Mouse (Mus musculus): ENCODE measurements around the gene Tef. TPM values are rescaled to one million over a fixed set of nuclear protein-coding genes. Genes with fewer than 3 reads are reported as not detected.
A peak's percentile ranks its signal among the peaks of the same experiment; 100 is the strongest.

Tef gene
- polyA plus RNA-seq, 1 experiment from 2014 or later: 23.7 TPM

DNA sequence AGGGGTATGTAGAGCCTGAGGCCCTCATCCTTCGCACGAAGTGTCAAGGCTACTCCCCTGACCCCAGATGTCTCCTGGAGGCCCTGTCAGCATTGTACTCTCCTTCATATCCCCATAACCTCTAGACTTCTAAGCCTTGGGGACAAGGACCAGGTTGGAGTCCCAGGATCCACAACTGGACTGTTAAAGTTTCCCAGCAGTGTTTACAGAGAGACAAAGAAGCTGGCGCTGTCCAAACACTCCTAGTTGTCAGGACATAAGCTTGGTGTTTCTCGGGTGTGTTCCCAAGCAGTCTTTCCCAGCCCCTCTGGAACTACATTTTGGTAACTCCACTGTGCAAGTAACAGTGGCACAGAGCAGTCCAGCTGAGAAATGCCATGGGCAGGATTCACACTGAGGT, 31.3 kb downstream of the Tef start:
- H3K4me2 ChIP-seq: no peak overlapping the region
- 85% methylated on average over 4 of the region's 4 CpGs for WGBS
- no peaks in the 10 kb centered on the region for H3K9me3 ChIP-seq
- H3K4me3 ChIP-seq: no peak overlapping the region
- 0 out of 2 replicates have a peak, but pooled peaks cover 4% of the 10 kb centered on the region for H3K27me3 ChIP-seq
- no peak overlapping the region for H3K27ac ChIP-seq (replicated peaks)
- H3K4me1 ChIP-seq (replicated peaks): peaks cover 17% of the 10 kb centered on the region
- H3K9ac ChIP-seq: no peak overlapping the region
- peaks cover 3% of the 10 kb centered on the region for H3K36me3 ChIP-seq
- ATAC-seq (ENCODE audit: low FRiP score, low read depth): no peak

DNA sequence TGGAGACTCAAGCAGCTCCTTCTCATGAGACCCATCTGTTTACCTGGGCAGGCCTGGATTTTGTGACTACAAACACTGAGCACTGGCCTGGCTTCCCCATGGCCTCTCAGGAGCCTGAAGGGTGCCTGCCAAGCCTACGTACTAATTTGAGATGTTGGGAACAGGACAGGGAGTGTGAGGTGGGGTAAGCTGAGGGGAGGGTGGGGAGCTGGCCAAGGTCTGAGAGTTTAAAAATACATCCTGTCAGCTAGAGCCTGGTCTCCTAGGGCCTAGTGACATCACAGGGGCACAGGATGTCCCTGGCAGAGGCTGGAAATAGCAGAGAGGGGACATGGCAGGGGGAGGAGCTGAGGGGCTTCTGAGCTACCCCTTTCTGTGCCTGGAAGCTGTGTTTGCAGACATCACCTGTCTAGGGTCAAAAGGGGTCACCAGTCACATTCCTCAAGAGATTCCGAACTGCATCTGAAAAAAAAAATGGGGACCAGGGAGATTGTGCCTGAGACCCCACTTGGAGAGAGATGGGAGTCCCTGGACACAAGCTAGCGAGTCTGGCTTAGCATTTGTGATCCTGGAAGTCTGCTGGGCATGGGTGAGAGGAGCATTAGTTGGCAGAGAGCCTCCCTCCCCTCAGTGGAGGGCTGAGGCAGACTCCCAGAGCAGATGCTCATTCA, 32.1 kb downstream of the Tef start:
- H3K4me2 ChIP-seq: no peak overlapping the region
- no peak for ATAC-seq (ENCODE audit: low FRiP score, low read depth)
- H3K4me3 ChIP-seq: no peak overlapping the region
- no peaks in the 10 kb centered on the region for H3K9me3 ChIP-seq
- no peak overlapping the region for H3K27ac ChIP-seq (replicated peaks)
- peaks cover 21% of the 10 kb centered on the region for H3K4me1 ChIP-seq (replicated peaks)
- no peaks in the 10 kb centered on the region for H3K36me3 ChIP-seq
- 57% methylated on average over 3 of the region's 3 CpGs for WGBS
- H3K27me3 ChIP-seq: 0 out of 2 replicates have a peak, but pooled peaks cover 4% of the 10 kb centered on the region
- no peak overlapping the region for H3K9ac ChIP-seq

DNA sequence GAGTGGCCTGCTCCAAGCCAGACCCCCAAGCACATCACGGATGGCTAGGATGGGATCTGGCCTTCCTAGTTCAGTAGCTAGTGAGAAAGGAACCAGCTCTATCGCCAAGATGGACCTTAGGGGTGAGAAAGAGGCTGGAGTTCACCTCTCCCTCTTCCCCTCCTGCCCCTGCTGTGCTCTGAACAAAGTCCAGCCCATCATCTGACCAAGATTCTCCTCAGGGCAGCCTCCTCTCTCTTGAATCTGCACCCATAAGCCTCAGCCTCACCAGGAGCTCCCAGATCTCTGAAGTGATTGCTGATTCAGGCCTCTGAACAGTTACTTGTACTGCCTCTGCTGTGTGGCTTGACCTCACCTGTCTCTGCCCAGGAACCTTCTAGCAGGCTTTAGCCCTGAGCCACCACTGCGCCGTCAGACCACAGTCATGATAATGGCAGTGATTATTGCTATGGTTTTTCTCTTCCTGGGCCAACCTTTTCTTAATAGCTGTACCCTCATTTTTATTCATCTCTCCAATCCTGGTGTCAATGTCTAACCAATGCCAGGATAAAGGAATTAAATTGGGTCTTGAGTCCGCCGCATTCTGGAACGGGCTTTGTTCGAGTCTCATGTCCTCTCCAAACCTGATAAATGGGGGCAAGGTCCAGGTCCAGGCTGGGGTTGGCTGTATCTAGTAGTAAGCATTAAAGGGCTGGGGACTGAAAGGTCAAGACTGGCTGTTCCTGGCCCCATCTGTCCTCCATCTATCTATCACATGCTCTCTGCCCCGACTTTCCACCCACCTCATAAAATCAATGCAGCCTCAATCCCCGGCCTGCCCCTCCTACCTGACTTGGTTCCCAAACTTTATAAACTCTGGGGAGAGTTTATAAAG, 33.0 kb downstream of the Tef start:
- H3K36me3 ChIP-seq: no peaks in the 10 kb centered on the region
- ATAC-seq (ENCODE audit: low FRiP score, low read depth): no peak
- 65% methylated on average over 10 of the region's 10 CpGs for WGBS
- H3K4me3 ChIP-seq: no peak overlapping the region
- H3K27ac ChIP-seq (replicated peaks): no peak overlapping the region
- no peaks in the 10 kb centered on the region for H3K9me3 ChIP-seq
- 0 out of 2 replicates have a peak, but pooled peaks cover 4% of the 10 kb centered on the region for H3K27me3 ChIP-seq
- H3K4me2 ChIP-seq: no peak overlapping the region
- H3K9ac ChIP-seq: no peak overlapping the region
- H3K4me1 ChIP-seq (replicated peaks): peaks cover 21% of the 10 kb centered on the region

DNA sequence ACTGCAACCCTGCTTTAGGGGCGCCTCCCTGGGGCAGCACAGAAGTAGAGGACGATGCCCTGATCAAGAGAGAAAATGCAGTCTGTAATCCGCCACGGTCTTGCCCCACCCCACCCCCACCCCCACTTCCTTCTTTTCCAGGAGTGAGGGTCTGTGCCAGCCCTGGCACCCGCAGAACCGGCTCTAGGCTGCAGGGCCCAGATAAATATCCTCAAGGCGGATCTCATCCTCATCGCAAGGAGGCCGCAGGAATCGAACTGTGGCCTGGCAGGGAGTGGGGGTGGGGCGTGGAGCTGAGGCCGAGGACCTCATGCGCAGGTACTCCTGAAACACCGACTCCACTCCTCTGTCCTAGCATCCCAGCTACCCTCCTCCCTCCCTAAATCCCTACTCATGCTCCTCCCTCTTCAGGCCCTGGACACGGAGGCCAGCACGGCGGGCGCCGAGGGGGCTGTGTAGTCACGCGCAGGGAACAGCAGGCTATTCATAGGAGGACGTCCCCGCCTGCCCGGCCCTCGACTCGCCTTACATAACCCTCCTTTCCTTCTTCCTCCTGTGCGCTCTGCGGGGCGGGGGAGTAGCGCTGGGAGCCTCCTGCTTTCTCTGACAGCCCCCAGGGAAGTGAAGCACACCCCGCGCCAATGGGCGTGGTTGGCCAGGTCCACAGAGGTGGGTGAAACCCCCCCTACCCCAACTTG, 34.1 kb downstream of the Tef start:
- Histone ChIP-seq H3K36me3 (no peaks in the 10 kb centered on the region), H3K9me3 (no peaks in the 10 kb centered on the region), H3K4me3 (peak overlapping the region; percentile 22), H3K4me1 (replicated peaks) (peaks cover 18% of the 10 kb centered on the region), H3K4me2 (peak overlapping the region; percentile 49), H3K27me3 (0 out of 2 replicates have a peak, but pooled peaks cover 4% of the 10 kb centered on the region), H3K27ac (replicated peaks) (no peak overlapping the region), H3K9ac (no peak overlapping the region)
- ATAC-seq (ENCODE audit: low FRiP score, low read depth): peak; percentile 45; the same call in 1 of the 2 replicates
- 4% methylated on average over 32 of the region's 33 CpGs for WGBS

DNA sequence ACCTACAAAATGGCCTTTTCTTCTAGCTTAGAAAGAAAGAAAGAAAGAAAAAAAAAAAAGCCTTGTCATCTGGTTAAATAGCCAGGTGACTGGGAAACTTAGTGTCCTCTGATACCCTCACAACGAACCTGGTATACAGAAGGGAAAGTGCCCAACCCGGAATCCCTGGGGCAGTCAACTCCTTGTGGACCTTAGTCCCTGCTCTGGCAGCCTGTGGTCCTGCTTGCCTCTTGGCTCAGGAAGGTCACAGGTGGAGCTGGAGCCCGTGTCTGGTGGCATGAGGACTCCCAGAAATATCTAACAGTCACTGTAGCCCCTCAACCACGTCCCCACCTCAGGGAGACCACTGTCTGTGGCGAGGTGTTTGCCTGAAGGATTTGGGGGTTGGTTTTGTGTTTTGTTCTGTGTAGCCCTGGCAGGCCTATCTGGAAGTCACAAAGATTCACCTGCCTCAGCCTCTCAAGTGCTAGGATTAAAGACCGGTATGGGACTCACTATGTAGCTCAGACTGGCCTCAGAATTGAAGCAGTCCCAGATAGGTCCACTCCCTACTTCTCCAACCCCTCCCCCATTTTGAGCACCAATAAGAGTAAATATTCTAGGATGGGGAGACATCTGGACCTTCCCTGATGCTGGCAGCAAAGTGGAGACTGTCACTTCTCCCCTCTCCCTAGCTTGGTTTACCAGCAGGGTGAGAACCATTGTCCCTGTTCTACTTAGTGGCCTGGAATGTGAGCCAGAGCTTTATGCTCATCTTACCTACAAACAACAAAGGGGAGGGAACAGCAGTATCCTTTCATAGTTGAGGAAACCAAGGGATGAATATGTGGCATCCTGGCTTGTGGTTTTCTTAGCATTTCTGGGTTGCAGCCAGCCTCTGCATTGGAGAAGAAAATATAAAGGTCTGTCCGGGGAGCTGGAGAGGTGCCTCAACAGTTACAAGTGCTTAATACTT, 35.0 kb downstream of the Tef start:
- 64% methylated on average over 7 of the region's 7 CpGs for WGBS
- no peaks in the 10 kb centered on the region for H3K36me3 ChIP-seq
- H3K4me1 ChIP-seq (replicated peaks): peaks cover 13% of the 10 kb centered on the region
- ATAC-seq (ENCODE audit: low FRiP score, low read depth): no peak
- no peak overlapping the region for H3K4me3 ChIP-seq
- no peak overlapping the region for H3K4me2 ChIP-seq
- no peak overlapping the region for H3K9ac ChIP-seq
- no peak overlapping the region for H3K27ac ChIP-seq (replicated peaks)
- 0 out of 2 replicates have a peak, but pooled peaks cover 4% of the 10 kb centered on the region for H3K27me3 ChIP-seq
- H3K9me3 ChIP-seq: no peaks in the 10 kb centered on the region

DNA sequence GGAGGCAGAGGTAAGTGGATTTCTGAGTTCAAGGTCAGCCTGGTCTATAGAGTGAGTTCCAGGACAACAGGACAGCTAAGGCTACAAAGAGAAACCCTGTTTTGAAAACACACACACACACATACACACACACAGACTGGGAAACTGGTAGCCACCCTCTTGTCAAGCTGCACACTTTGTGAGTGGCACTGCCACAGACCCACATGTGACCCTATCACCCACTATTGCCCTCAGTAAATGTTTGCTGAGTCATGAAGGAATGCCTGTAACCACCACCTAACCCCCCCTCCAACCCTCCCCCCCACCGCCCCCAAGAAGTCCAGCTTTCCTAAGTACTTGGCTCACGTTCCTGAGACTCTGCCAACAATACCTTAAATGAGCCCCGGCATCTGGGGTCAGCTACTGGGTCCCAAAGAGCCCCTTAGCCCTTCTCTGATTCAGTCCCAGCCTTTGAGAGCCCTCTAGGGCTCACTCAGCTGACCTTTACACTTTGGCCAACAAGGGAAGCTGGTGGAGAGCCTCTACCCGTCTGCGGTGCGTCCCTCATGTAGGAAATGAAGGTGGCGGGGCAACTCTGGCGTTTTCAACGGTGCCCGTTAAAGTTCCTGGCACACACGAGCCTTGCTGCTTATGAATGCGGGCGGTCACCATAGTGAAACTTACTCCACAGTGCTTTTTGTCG, 36.5 kb downstream of the Tef start:
- Histone ChIP-seq H3K4me1 (replicated peaks) (peaks cover 13% of the 10 kb centered on the region), H3K4me3 (no peak overlapping the region)
- ATAC-seq (ENCODE audit: low FRiP score, low read depth): no peak

DNA sequence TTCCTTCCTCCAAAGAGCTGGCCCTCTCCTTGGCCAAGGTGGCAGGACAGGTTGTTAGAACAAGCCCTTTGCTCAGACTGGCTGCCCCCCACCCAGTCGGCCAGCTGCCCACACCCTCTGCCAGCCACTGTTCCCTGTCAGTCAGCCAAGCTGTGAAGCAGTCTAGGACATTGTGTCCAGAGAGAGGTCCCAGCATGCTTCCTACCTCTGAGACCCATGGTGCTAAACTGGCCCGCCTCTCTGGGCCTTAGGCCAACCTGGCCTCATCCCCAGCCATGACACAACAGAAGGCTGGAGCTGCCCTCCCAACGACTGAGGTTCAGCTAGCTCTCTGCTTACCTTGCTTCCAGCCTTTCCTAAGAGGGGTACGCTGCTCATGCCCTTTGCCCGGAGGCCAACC, 37.4 kb downstream of the Tef start:
- WGBS: 58% methylated on average over 5 of the region's 5 CpGs
- H3K4me2 ChIP-seq: no peak overlapping the region
- 0 out of 2 replicates have a peak, but pooled peaks cover 4% of the 10 kb centered on the region for H3K27me3 ChIP-seq
- H3K4me3 ChIP-seq: no peak overlapping the region
- H3K9ac ChIP-seq: no peak overlapping the region
- H3K9me3 ChIP-seq: no peaks in the 10 kb centered on the region
- H3K27ac ChIP-seq (replicated peaks): peak overlapping the region; percentile 21
- H3K36me3 ChIP-seq: no peaks in the 10 kb centered on the region
- H3K4me1 ChIP-seq (replicated peaks): peaks cover 13% of the 10 kb centered on the region
- peak; percentile 83 for ATAC-seq (ENCODE audit: low FRiP score, low read depth)

More for the DNA sequence above, 36.5 kb downstream of the Tef start:
- no peak overlapping the region for H3K9ac ChIP-seq
- H3K27ac ChIP-seq (replicated peaks): peak overlapping the region; percentile 39; the same call in 1 of the 2 replicates
- no peak overlapping the region for H3K4me2 ChIP-seq
- 0 out of 2 replicates have a peak, but pooled peaks cover 4% of the 10 kb centered on the region for H3K27me3 ChIP-seq
- no peaks in the 10 kb centered on the region for H3K36me3 ChIP-seq
- 60% methylated on average over 14 of the region's 14 CpGs for WGBS
- H3K9me3 ChIP-seq: no peaks in the 10 kb centered on the region

DNA sequence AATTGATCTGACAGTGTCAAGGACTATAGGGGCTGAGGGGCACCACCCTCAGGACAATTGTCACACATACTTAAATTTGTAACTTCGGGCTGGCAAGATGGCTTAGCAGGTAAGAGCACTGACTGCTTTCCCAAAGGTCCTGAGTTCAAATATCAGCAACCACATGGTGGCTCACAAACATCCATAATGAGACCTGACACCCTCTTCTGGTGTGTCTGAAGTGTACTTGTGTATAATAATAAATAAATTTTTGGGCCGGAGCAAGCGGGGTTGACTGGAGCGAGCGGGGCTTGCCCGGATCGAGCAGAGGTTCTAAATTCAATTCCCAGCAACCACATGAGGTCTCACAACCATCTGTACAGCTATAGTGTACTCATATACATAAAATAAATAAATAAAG, 38.1 kb downstream of the Tef start:
- WGBS: 94% methylated on average over 7 of the region's 7 CpGs
- no peak overlapping the region for H3K4me2 ChIP-seq
- no peaks in the 10 kb centered on the region for H3K36me3 ChIP-seq
- H3K4me1 ChIP-seq (replicated peaks): peaks cover 13% of the 10 kb centered on the region
- 0 out of 2 replicates have a peak, but pooled peaks cover 4% of the 10 kb centered on the region for H3K27me3 ChIP-seq
- H3K4me3 ChIP-seq: no peak overlapping the region
- no peak for ATAC-seq (ENCODE audit: low FRiP score, low read depth)
- H3K9ac ChIP-seq: no peak overlapping the region
- H3K9me3 ChIP-seq: no peaks in the 10 kb centered on the region
- H3K27ac ChIP-seq (replicated peaks): no peak overlapping the region

DNA sequence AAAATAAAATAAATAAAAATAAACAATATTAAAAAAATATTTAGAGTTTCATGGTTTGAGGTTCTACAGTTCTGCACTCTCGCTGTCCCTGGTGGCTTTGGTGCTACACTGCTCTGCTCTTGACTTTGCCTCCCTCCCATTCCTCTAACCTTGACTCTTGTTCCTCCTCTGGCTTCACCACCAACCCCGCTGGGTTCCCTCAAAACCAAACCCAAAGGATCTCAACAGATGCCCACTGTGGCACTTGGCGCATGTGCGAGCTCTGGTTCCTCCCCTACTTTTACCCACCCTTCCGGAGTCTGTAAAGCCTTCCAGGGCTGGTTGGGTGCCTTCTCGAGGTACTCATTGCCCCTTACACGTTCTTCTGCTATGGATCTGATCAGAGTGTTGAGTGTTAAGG, 40.1 kb downstream of the Tef start:
- H3K4me3 ChIP-seq: no peak overlapping the region

DNA sequence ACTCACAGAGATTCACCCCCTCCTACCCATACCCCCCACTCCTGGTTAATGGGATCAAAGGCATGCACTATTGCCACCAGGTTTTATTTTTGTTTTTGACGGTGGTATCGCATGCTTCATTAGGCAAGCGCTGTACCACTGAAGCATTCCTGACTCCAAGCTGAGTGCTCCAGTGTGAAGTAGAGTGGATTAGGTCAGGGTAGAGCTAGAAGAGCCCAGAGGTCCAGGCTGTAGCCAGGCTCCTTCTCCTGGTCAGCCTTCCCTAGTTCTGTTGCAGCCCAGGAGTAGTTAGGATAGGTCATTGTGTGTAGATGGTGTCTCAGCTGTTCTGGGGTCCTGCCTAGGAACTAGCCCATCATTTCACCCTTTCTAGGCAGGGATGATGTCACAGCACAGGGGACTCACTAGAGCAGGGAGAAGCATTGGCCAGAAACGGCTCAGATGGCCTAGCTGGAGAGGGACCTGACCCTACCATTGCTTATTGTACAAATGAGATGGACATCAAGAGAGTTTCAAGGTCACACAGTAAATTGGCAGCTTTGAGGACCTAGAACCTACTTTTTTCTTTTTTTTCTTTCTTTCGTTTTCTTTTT, 42.9 kb downstream of the Tef start:
- Histone ChIP-seq H3K9ac (no peak overlapping the region), H3K27ac (replicated peaks) (no peak overlapping the region), H3K27me3 (no peaks in the 10 kb centered on the region), H3K4me1 (replicated peaks) (no peaks in the 10 kb centered on the region), H3K9me3 (no peaks in the 10 kb centered on the region), H3K4me2 (no peak overlapping the region), H3K36me3 (peaks cover 18% of the 10 kb centered on the region), H3K4me3 (no peak overlapping the region)
- WGBS: 66% methylated on average over 5 of the region's 5 CpGs
- no peak for ATAC-seq (ENCODE audit: low FRiP score, low read depth)

More for the DNA sequence above, 40.1 kb downstream of the Tef start:
- H3K27me3 ChIP-seq: no peaks in the 10 kb centered on the region
- no peaks in the 10 kb centered on the region for H3K36me3 ChIP-seq
- H3K9me3 ChIP-seq: no peaks in the 10 kb centered on the region
- H3K4me1 ChIP-seq (replicated peaks): 0 out of 2 replicates have a peak, but pooled peaks cover 3% of the 10 kb centered on the region
- 92% methylated on average over 7 of the region's 7 CpGs for WGBS
- ATAC-seq (ENCODE audit: low FRiP score, low read depth): no peak
- H3K4me2 ChIP-seq: no peak overlapping the region
- H3K9ac ChIP-seq: no peak overlapping the region
- H3K27ac ChIP-seq (replicated peaks): no peak overlapping the region
